Mouse (Mus musculus): ENCODE data around the gene Lclat1. TPM values are rescaled to one million over a fixed set of nuclear protein-coding genes. Genes with fewer than 3 reads are reported as not detected.
"Not testable (repeated sequence)": the region's sequence is repeated elsewhere in the genome, so short reads cannot be mapped to it uniquely, and the experiment has no call there.

Lclat1 gene
- total RNA-seq, 2 experiments from 2014 or later, result 8.8 to 25.8 TPM

DNA sequence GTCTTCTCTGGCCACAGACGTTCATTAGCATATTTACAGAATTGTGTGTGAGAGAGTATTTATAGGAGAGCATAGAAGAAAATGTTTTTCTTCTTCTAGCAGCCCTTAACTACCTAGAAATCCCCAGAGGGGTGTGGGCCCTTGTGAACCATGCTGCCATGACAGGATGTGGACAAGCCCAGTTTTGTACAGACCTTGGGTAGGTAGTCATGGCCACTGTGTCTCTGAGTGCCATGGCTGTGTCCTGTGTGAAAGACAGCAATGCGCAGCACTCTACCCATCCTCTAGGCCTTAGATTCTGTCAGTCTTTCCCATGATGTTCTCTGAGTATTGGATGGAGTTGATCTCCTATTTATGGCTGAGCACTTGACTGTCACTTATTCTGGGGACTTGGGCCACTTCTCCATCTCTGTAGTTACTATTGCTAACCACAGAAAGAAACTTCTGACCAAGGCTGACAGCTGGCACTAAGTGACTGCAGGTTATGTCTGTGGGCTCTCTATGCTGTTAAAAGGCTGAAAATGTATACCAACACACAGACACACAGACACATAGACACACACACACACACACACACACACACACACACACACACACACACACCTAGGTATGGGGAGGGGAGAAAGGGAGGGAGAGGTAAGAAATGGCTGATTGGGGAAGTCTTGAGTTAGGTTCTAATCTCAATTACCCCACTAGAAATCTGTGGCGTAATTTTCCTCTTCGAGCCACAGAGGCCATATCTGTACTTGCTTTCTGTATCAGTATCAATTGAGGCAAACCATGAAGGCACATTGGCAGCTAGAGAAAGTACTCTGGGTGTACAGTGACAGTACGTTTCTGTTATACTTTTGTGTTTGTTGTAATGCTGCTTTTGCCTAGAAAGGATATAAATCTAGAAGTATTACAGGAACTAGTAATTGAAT lies 29.0 kb downstream of the Lclat1 start:
- ATAC-seq (replicated peaks; ENCODE audit: poor library complexity), result peak; percentile 73

DNA sequence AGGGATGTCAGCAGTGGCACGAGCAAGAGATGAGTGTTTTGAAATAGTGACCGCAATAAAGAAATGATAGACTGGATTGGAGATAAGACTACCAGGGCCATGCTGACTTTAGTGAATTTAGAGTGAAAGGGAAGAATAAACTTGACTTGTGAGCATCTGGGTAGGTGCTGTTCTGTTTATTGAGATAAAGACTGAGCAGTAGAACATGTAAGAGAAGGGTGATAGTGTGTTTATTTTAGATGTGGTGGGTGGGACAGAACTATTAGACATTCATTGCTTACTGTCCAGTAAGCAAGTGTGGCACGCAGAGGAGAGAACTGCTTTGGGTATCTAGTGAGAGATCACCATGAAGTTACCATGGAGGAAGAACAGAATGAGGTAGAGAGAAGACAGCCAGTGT lies 30.4 kb downstream of the Lclat1 start:
- ATAC-seq (replicated peaks; ENCODE audit: poor library complexity), result no peak

DNA sequence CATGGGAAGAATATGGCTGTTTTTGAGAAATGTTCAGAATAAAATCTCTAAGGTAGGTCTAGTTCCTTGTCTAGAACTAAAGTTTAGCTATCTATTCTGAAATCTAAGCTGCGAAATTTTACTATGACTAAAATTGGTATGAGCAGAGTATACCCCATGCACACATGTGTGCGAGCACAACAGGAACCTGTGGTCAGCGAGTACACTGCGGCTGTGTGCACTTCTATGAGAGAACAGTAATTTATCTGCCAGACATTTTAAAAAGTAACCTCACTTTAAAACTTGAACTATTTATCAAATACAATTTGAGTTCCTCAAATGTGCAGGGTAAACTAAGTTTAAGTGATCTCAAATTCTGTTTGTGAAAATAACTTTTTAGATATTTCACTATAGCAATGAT lies 34.2 kb downstream of the Lclat1 start:
- ATAC-seq (replicated peaks; ENCODE audit: poor library complexity), result peak; percentile 43

DNA sequence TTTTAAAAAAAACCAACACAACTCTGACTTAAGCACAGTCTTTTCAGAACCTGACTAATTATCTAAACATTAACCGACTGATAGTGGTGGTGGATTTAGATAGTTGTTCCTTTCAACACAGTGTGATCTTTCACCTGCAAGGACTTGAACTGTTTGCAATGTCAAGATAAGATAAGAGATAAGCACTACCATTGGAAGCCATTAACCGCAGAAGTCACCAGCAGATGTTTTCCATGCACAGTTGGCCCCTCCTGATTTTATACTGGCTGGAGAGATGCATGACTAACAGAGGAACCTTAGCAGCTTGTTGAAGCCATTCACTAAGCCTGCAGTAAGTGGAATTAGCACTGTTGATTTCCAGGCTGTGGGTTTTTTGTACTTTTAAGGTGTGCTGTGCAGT lies 34.7 kb downstream of the Lclat1 start:
- ATAC-seq (replicated peaks; ENCODE audit: poor library complexity), result peak; percentile 93

DNA sequence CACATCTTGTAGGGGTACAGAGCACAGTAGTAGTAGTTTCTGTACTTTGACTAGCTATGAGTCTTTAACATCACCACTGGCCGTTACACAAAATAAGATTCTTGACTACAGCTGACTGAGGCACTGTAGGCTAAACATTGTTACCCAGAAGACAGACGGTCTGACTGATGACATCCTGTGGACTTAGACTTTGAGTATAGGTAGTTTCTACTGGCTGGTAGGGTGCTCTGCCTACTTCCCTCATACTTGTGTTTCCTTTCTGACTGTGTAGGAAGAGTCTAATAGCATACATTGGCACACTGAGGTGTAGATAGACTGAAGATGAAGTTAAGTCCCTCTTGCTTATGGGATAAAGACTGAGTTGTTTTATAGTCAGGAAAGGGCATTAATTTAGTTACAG lies 37.6 kb downstream of the Lclat1 start:
- no peak for ATAC-seq (replicated peaks; ENCODE audit: poor library complexity)

DNA sequence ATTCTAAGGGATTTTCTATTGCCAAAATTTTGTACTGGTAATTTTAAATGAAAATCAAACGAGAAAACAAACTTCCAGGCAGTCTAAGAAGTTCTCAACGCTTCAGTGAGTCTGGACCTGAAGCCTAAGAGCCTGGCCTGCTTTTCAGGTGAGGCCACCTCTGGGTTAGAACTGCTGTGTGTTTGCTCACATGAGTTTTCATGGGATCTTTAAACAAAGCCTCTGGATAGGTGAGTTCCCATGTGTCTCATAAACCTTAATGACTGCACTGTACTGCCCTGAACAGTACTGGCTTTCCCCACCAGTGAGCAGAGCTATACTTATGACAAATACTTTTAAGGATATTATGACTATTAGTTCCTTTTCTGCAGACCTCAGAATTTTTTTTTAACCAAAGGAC lies 40.8 kb downstream of the Lclat1 start:
- ATAC-seq (replicated peaks; ENCODE audit: poor library complexity), result no peak

DNA sequence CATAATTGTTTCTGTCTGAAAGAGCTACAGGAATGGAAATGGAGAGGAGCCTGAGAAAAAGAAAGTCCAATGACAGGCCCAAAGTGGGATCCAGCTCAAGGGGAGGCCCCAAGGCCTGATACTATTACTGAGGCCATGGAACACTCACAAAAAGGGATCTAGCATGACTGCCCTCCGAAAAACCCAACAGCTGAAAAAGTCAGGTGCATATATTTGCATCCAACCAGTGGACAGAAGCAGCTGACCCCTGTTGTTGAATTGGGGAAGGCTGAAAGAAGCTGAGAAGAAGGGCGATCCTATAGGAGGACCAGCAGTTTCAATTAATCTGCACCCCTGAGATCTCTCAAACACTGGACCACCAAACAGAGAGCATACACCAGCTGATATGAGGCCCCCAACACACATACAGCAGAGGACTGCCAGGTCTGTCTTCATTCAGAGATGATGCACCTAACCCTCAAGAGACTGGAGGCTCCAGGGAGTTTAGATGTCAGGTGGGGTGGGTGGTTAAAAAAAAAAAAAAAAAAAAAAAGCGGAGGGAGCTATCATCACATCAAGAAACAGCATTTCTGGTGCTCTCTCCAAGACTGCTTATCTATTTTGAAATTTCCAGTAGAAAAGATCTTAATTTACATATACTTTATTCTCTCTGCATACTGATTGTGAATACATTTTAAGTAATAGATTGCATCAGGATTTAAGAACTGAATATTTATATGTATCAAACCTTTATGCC lies 45.2 kb downstream of the Lclat1 start:
- not testable (repeated sequence) for ATAC-seq (replicated peaks; ENCODE audit: poor library complexity)

DNA sequence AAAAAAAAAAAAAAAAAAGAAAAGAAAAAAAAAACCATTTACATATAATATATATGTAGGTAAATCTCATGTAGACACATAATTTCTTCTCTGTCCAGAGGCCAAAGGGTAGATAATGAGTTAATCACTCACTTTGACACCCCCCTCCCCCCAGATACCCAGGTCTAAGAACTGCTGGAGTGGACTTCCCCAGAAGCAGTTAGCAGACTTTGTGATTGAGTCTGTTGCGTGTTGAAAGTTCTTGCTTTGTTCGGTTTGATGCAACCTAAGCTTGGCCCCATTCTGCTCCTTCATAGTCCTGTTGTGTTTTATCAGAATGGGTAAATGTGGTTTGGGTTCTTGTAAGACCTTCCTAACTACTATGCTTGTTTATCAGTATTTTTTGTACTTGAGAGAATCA lies 45.9 kb downstream of the Lclat1 start:
- no peak for ATAC-seq (replicated peaks; ENCODE audit: poor library complexity)

DNA sequence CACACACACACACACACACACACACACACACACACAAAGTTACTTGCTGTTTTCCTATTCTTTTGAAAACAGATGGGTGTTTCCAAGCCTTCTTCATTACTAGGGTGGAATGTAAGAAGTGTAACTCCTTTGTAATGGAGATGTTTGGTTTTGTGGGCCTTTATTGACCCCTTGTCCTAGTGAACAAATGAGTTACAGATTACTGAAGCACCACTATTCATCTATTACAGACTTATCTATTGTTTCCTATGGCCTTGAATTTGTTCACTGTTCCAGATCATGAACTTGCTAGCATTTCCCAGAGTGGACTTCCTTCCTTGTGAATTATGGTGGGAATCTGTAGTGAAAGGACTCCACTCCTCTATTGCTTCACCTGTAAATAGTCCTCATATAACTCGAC lies 48.8 kb downstream of the Lclat1 start:
- no peak for ATAC-seq (replicated peaks; ENCODE audit: poor library complexity)

DNA sequence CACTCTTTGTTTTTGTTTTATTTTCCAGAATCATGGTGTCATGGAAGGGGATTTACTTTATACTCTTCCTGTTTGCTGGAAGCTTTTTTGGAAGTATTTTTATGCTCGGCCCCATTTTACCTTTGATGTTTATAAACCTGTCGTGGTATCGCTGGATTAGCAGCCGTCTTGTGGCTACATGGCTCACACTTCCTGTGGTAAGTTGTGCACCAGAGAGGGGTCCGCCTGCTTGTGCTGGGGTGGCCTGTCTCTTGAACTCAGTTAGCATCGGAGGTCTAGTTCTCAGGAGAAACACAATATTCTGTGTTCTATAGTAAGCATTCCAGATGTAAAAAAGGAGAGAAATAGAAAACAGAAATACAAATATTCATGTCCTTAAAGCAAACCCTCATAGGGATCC lies 54.0 kb downstream of the Lclat1 start:
- peak; percentile 39 for ATAC-seq (replicated peaks; ENCODE audit: poor library complexity)

DNA sequence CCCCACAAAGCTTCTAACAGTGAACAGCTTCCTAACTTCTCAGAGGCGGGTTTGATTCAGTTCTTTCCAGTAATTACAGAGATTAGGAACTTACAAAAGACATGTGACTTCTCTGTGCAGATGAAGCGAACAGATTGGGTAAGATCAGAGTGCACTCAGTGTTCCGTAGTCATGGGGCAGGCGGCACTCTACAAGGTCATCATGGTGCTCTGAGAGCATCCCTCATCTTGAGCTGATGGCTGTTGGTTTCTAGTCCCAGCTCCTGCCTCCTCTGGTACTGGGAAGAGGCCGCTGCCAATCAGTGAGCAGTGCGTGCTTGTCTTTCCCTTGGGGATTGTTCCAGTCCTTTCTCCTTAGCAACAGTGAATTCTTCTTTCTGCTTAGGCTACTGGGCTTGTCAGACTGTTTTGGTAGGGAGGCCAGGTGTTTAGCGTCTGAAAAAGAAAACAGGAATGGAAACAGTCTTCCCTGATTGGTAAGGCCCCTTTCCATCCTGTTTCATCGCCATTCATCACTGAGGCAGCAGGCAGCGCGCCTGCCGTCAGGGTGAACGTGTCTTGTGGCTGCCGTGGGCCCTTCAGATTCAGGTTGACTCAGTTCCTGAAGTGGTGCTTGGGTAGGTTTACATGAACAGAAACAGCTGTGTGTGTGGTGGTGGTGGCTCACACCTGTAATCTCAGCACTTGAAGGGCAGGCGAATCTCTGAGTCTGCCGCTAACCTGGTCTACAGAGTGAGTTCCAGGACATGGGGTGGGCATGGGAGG lies 54.8 kb downstream of the Lclat1 start:
- ATAC-seq (replicated peaks; ENCODE audit: poor library complexity), result peak; percentile 31; the same call in 1 of the 2 replicates

DNA sequence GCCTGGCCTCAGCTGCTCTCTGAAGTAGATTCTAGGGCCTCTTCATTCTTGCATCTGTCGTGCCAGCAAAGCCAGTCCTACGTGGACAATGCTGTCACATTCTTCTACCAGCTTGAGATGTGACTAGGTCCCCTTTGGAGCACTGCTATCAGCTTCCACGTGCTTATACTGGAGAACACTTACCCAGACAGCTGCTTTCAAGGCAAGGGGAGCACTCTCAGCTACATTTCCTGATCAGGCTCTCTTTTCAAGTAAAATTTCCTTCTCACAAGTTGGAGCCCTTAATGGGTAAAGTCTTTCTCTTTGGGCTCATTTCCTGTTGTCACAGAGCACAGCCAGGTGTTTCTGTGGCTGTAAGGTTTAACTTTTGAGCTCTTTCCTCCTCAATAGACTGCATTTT lies 55.8 kb downstream of the Lclat1 start:
- no peak for ATAC-seq (replicated peaks; ENCODE audit: poor library complexity)

DNA sequence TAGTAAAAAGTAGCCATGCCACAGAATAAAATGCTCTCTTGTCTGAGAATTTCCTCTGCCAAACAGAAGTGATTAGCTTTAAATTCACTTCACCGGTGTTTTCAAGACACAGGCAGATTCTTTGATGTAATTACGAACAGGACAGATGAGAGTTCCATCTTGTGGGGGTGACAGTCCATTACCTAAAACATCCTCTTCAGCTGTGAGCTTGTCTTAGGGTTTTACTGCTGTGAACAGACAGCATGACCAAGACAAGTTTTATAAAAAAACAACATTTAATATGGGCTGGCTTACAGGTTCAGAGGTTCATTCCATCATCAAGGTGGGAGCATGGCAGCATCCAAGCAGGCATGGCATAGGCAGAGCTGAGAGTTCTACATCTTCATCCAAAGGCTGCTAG lies 56.3 kb downstream of the Lclat1 start:
- ATAC-seq (replicated peaks; ENCODE audit: poor library complexity), result no peak

DNA sequence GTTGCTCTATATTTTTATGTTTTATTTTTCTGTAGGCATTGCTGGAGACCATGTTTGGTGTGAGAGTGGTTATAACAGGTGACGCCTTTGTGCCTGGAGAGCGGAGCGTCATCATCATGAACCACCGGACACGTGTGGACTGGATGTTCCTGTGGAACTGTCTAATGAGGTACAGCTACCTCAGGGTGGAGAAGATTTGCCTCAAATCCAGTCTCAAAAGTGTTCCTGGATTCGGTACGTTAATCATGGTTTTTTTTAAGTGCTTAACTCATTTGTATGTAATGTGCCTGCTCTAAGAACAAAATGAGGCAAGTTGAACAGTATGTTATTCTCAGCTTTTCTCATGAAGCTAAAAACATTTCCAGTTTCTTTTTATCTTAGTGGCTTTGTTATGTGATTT lies 61.7 kb downstream of the Lclat1 start:
- no peak for ATAC-seq (replicated peaks; ENCODE audit: poor library complexity)

DNA sequence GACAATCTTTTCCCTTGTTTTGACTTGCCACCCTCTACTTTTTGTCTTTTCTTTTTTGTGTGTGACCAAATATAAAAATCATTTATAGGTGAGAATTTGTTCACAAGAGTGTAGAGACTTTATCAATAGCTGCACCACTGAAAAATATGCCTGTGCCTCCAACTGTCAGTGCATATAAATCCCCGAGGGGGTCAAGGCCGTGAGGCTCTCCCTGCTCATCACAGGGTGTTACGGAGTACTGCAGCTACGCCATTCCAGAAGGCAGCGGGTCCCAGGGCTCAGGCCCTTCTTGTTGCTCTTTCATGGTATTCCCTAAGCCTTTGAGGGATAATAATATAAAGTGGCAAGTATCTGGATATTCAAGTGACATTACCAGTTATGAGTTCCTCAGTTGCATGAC lies 62.4 kb downstream of the Lclat1 start:
- no peak for ATAC-seq (replicated peaks; ENCODE audit: poor library complexity)

DNA sequence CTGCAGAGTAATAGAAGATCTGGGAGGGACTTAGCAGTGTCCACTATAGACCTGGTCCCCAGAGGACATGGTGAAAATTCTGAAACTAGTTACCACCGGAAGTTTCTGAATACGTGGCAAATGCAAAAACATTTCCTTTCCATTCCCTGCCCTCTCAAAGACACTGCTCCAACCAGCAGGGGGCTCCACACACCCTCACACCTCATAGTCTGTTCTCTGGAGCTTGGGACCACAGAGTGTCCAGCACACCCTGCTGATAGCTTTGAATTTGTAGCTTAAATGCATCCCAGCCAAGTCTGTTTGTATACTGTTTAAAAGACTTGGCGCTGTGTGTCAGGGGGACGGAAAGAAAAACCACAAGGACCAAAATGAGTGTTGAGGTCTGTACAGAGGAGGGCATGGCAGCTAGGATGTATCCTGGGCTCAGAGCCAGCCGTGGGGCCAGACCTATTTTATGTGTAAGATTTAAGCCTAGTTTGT lies 66.3 kb downstream of the Lclat1 start:
- peak; percentile 98 for ATAC-seq (replicated peaks; ENCODE audit: poor library complexity)

DNA sequence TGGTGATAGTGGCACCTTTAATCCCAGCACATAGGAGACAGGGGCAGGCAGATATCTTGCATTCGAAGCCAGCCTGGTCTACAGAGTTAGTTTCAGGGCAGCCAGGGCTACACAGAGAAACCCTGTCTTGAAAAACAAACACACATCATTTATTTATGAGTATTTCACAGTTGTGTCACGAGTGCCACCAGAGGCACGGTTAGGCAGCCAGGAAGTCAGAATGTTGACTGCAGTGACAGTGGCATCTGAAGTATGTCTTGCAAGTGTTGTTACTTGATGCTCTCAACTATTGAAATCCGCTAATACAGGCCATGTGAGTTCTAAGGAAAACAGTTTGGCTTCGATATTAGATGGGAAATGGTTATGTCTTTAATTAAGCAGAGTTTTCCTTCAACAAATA lies 67.9 kb downstream of the Lclat1 start:
- ATAC-seq (replicated peaks; ENCODE audit: poor library complexity), result no peak

DNA sequence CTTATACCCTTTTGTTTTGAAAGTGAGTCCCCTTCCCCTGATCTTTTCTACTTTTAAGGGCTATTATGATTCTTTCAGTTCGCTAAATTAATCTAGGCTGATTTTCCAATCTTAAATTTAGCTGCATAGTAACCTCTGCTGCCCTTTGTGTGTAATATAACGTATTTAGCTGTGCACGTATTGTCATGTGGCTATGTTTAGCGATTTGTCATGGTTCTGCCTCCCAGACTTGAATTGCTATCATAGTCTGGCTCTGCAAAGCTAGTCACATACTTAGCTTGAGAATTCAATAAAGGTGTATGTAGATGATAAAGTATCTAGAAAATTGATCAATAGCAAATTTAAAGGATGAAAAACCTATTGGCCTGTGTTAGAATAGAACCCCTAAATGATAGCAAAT lies 69.3 kb downstream of the Lclat1 start:
- ATAC-seq (replicated peaks; ENCODE audit: poor library complexity), result no peak

DNA sequence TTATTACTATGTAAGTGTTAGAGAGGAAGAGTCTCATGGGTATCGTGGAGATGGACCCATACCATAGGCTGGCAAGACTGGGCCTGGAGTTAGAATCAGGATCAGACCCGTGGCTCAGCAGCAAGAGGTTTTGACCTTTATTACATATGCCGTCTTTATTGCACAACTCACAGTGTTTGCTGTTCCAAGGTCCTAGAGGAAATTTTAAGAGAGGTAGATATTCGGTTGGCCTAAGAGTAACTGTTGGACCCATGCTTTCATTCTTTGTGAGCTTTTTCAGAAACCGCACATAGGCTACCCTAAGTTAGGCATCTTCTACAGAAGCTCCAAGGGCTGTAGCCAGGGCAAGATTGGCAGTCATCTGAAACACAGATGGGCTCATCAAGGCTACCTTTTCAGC lies 79.1 kb downstream of the Lclat1 start:
- ATAC-seq (replicated peaks; ENCODE audit: poor library complexity), result no peak

DNA sequence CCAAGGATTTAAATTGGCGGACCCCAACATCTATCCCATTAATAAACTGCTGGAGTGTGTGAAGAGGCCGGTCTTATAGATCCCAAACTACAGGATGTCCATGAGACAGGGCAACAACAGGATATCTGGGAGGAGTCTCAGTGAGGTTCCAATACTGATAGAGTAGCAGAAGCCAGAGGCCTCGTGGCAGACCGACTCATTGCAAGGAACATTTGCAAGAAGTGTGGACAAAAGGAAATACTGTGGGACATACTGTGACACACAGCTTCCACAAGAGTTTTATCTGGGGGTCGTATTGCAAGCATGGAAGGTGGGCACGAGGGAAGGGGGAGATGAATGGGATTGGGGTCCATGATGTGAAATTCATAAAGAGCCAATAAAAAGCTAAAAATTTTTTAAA lies 86.4 kb downstream of the Lclat1 start:
- ATAC-seq (replicated peaks; ENCODE audit: poor library complexity), result no peak

DNA sequence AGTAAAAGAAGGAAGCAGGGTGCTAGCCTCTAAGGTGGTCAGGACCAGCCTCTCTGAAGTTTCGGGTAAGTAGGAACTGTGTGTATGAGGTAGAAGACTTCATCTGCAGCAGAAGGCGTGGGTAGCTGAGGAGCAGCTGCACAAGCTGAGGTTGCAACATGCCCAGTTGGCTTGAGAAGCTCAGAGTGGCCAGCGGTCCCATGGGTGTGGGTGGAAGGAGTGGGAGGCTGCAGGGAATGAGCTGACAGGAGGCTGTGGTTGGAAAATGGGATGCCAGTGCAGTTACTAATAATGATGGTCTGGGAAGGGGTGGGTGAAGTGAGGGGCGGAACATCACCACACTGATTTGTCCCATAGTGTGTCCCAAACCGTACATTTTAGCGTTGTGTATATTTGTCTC lies 86.8 kb downstream of the Lclat1 start:
- no peak for ATAC-seq (replicated peaks; ENCODE audit: poor library complexity)

Data from megakaryocyte progenitor cell, adult 5-6 weeks (primary cell).